Mouse (Mus musculus): Measurements from ENCODE around the gene Lrrc8b.

GRCm38 (mm10) chr5:105526766-105527165 is 111.2 kb downstream of the Lrrc8b start:
- TF ChIP-seq CTCF (IDR thresholded peaks at IDR 0.05; ENCODE audit: borderline replicate concordance, control insufficient read depth, extremely low read depth, insufficient read depth, low read length, poor library complexity) (no peak), POLR2A (IDR thresholded peaks at IDR 0.05; ENCODE audit: control insufficient read depth, extremely low read depth, insufficient read depth, low read length, poor library complexity) (no peak)
